Mouse (Mus musculus) stomach, postnatal 0 days (tissue): ENCODE measurements at regions not wholly inside any gene's neighbourhood (a gene's known extent, or its start where the extent isn't known, plus 50 kb on each side); places are given as distances from the start of the nearest gene placed in this dataset.

Experiments
- ATAC-seq: fragments of 200-750 bp; cut with Nextera tagmentation; 2 replicates; pipeline ENCODE4 v1.8.0; 2017; ENCODE audit not compliant: low FRiP score, low TSS enrichment
- DNase-seq: peaks from one replicate; pipeline ENCODE4 v3.0.0-alpha.2; 2016; ENCODE audit warnings: low spot score
- H3K27ac ChIP-seq: fragments of 300-500 bp; sonication (generic); replicated peaks from 2 replicates; pipeline ENCODE4 v1.5.1; 2014; ENCODE audit warnings: mild to moderate bottlenecking, control low read depth
- H3K27me3 ChIP-seq: fragments of 300-500 bp; sonication (generic); 2 replicates; pipeline ENCODE4 v1.6.1; 2014; ENCODE audit warnings: low read length; ENCODE audit not compliant: control insufficient read depth, insufficient read depth
- H3K36me3 ChIP-seq: fragments of 300-500 bp; sonication (generic); 2 replicates; pipeline ENCODE4 v1.6.1; 2014; ENCODE audit warnings: low read length, mixed read lengths; ENCODE audit not compliant: control insufficient read depth, insufficient read depth
- H3K4me1 ChIP-seq: fragments of 300-500 bp; sonication (generic); replicated peaks from 2 replicates; pipeline ENCODE4 v1.6.1; 2014; ENCODE audit warnings: antibody characterized with exemption; ENCODE audit not compliant: control insufficient read depth, insufficient read depth
- H3K4me2 ChIP-seq: fragments of 300-500 bp; sonication (generic); replicated peaks from 2 replicates; pipeline ENCODE4 v1.6.1; 2014; ENCODE audit warnings: low read depth, mild to moderate bottlenecking, control low read depth, moderate library complexity
- H3K4me3 ChIP-seq: fragments of 300-500 bp; sonication (generic); 2 replicates; pipeline ENCODE4 v1.5.1; 2014; ENCODE audit warnings: low read depth, low read length, control low read depth
- H3K9ac ChIP-seq: fragments of 300-500 bp; sonication (generic); 2 replicates; pipeline ENCODE4 v1.6.1; 2014; ENCODE audit warnings: mild to moderate bottlenecking, low read length, control low read depth, mixed read lengths
- H3K9me3 ChIP-seq: fragments of 300-500 bp; sonication (generic); 2 replicates; pipeline ENCODE4 v1.6.1; 2016; ENCODE audit warnings: low read length; ENCODE audit not compliant: control insufficient read depth
- CTCF ChIP-seq: IDR thresholded peaks from 2 replicates; pipeline ENCODE4 v1.5.1; 2016; ENCODE audit warnings: antibody characterized with exemption, low read depth, mild to moderate bottlenecking, moderate library complexity
- EP300 ChIP-seq: optimal IDR thresholded peaks from 2 replicates; pipeline ENCODE3; 2016; ENCODE audit warnings: antibody characterized with exemption
- WGBS: fragments of 180-500 bp; shearing (Covaris S2); extraction: QIAGEN DNeasy Blood & Tissue Kit; methylation state at CpG from one replicate; pipeline ENCODE4 v1.1.7; 2014; 5-methylcytosine and 5-hydroxymethylcytosine counted together

DNA sequence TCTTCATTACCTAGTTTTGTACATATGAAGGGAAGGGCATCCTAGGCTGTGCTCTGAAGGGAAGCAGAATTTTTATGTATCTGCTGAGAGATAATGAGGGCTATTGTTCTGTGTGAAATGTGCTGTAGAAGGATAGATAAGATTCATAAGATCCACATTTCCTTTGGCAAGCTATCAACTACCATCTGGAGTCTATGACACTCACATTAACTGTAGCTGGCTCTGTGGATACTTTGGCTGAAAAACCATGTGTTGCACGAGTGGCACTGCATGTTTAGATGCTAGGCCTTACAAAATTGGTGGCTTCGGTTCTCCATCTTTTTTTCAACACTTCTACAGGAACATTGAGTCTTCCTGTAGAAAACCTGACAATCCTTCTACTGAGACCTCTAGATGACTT is 140.9 kb downstream of the Cst10 start:
- no peak overlapping the region for H3K9ac ChIP-seq
- 61% methylated on average over 2 of the region's 2 CpGs for WGBS

DNA sequence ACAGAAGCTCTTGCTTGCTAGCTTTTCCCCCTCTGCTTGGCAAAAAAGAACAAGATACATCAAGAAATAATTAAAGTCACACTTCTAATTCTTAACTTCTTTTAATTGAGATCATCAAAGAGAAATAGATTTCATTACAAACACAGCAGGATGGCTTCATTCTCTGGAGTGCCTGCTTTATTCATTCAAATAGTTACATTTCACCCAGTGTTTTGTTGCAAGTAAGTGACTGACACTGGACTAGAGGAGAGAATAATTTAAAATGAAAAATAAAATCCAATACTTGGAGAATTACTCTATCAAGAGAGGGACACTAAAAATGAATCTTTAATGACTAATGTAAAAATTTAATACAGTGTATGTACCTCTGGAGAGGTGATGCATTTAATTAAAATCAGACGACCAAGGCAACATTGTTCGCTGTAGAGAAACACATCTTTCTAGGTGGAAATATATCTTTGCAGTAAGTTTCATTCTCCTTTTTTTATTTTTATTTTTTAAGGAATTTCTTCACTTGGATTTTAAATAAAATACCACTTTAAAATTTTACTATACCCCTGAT is 141.9 kb downstream of the Cst10 start:
- Histone ChIP-seq H3K9ac (no peak overlapping the region), H3K4me1 (no peaks in the 10 kb centered on the region), H3K4me3 (no peak overlapping the region), H3K27me3 (no peaks in the 10 kb centered on the region), H3K4me2 (no peak overlapping the region), H3K9me3 (no peaks in the 10 kb centered on the region), H3K27ac (no peak overlapping the region), H3K36me3 (no peaks in the 10 kb centered on the region)
- DNase-seq (no peak), ATAC-seq (no peak)
- TF ChIP-seq EP300 (no peak), CTCF (no peak)
- WGBS, result 91% methylated on average over 2 of the region's 2 CpGs

More for the DNA sequence above, 140.9 kb downstream of the Cst10 start:
- no peak overlapping the region for H3K4me3 ChIP-seq
- no peak for TF ChIP-seq CTCF
- H3K36me3 ChIP-seq, result no peaks in the 10 kb centered on the region
- no peak for ATAC-seq
- no peak overlapping the region for H3K27ac ChIP-seq
- no peaks in the 10 kb centered on the region for H3K4me1 ChIP-seq
- no peak for DNase-seq
- H3K9me3 ChIP-seq, result no peaks in the 10 kb centered on the region
- no peak overlapping the region for H3K4me2 ChIP-seq
- no peaks in the 10 kb centered on the region for H3K27me3 ChIP-seq

- no peaks in the 10 kb centered on the region for H3K27me3 ChIP-seq
- no peak overlapping the region for H3K4me3 ChIP-seq
- TF ChIP-seq EP300, result no peak
- peak; percentile 27 for TF ChIP-seq CTCF
- no peaks in the 10 kb centered on the region for H3K9me3 ChIP-seq
- no peak for ATAC-seq
- H3K36me3 ChIP-seq, result no peaks in the 10 kb centered on the region
- H3K4me1 ChIP-seq, result no peaks in the 10 kb centered on the region
- DNase-seq, result no peak
- no peak overlapping the region for H3K27ac ChIP-seq
- no peak overlapping the region for H3K9ac ChIP-seq
- no peak overlapping the region for H3K4me2 ChIP-seq
Observed at GRCm38 (mm10) chr2:149555209-149555608, 150.4 kb downstream of the Cst10 start.

DNA sequence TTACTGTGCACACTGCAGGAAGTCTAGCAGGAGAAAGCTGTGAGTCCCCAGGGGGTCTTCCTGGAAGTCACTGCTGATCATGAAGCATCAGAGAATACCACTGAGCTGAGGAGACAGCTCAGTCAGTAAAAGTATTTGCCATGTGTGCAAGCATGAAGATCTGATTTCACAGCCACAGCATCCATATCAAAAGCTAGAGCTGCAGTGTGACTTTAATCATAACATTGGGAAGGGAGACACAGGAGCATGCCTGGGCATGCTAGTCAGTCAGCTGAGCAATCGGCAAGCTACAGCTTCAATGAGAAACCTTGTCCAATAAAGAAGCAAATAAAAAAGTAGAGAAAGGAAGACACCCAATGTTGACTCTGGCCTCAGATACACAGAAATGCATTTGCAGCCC is 168.9 kb downstream of the Cst10 start:
- Histone ChIP-seq H3K9ac (no peak overlapping the region), H3K36me3 (no peaks in the 10 kb centered on the region), H3K27ac (no peak overlapping the region), H3K4me1 (no peaks in the 10 kb centered on the region), H3K9me3 (no peaks in the 10 kb centered on the region), H3K4me2 (no peak overlapping the region), H3K4me3 (no peak overlapping the region), H3K27me3 (no peaks in the 10 kb centered on the region)
- WGBS, result 67% methylated on average over 1 of the region's 1 CpGs
- no peak for DNase-seq
- no peak for ATAC-seq
- TF ChIP-seq CTCF, result no peak
- TF ChIP-seq EP300, result no peak

GRCm38 (mm10) chr2:149602581-149602980 is 197.7 kb downstream of the Cst10 start:
- H3K9me3 ChIP-seq, result no peaks in the 10 kb centered on the region
- WGBS, result 72% methylated on average over 2 of the region's 2 CpGs
- TF ChIP-seq EP300, result no peak

GRCm38 (mm10) chr2:149613381-149613780 is 208.5 kb downstream of the Cst10 start:
- Histone ChIP-seq H3K4me1 (no peaks in the 10 kb centered on the region), H3K27ac (no peak overlapping the region), H3K36me3 (no peaks in the 10 kb centered on the region), H3K9ac (no peak overlapping the region), H3K4me2 (no peak overlapping the region), H3K27me3 (no peaks in the 10 kb centered on the region), H3K9me3 (no peaks in the 10 kb centered on the region), H3K4me3 (no peak overlapping the region)
- TF ChIP-seq CTCF (no peak), EP300 (no peak)
- no peak for ATAC-seq
- no peak for DNase-seq
- WGBS, result 79% methylated on average over 3 of the region's 3 CpGs

More at GRCm38 (mm10) chr2:149602581-149602980, 197.7 kb downstream of the Cst10 start:
- H3K27ac ChIP-seq, result no peak overlapping the region
- DNase-seq (no peak), ATAC-seq (no peak)
- no peaks in the 10 kb centered on the region for H3K27me3 ChIP-seq
- H3K4me2 ChIP-seq, result no peak overlapping the region
- H3K36me3 ChIP-seq, result no peaks in the 10 kb centered on the region
- H3K9ac ChIP-seq, result no peak overlapping the region
- no peaks in the 10 kb centered on the region for H3K4me1 ChIP-seq
- H3K4me3 ChIP-seq, result no peak overlapping the region
